Mouse (Mus musculus): Measurements from ENCODE around the gene 1810009J06Rik. TPM values are rescaled to one million over a fixed set of nuclear protein-coding genes. Genes with fewer than 3 reads are reported as not detected.
"Not testable (repeated sequence)": the region's sequence is repeated elsewhere in the genome, so short reads cannot be mapped to it uniquely, and the experiment has no call there.

1810009J06Rik gene
- polyA plus RNA-seq (2015; fragmentation: Nextera tagmentation; extraction: Ambion mirVana): not detected in 2 replicates

GRCm38 (mm10) chr6:40964454-40964853 is at the start of gene 1810009J06Rik:
Gene 1810009J06Rik, plus strand, starts transcription at chr6:40964754.
- WGBS: 82% methylated on average over 2 of the region's 2 CpGs
- not testable (repeated sequence) for H3K9ac ChIP-seq (replicated peaks; ENCODE audit: low read depth); H3K4me1 ChIP-seq (ENCODE audit: insufficient read depth, low read depth, low read length); H3K4me2 ChIP-seq (replicated peaks; ENCODE audit: low read depth, low read length); H3K9me3 ChIP-seq (ENCODE audit: low read length); ATAC-seq; H3K36me3 ChIP-seq (ENCODE audit: insufficient read depth, low read length); DNase-seq (ENCODE audit: low spot score); H3K4me3 ChIP-seq (ENCODE audit: low read depth, low read length); H3K27ac ChIP-seq (ENCODE audit: low read length); H3K27me3 ChIP-seq (replicated peaks; ENCODE audit: insufficient read depth, low read length)

DNA sequence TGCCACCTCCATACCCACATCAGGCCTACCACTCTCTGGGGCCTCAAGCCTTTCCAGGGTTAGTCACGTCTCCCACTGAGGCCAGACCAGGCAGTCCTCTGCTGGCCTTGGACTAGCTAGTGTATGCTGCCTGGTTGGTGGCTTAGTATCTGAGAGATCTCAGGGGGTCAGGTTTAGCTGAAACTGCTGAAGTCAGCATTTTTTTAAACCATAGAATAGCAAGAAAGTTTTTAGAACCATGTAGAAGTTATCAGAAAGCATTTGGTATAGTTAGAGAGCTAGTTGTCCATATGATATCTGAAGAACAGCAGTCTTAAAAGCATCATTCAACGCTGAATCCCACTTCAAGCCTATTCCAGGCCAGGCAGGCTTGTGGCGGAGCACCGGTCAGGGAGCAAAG is 44.6 kb upstream of the 1810009J06Rik start:
- DNase-seq (ENCODE audit: low spot score) (no peak), ATAC-seq (no peak)
- Histone ChIP-seq H3K9ac (replicated peaks; ENCODE audit: low read depth) (no peak overlapping the region), H3K4me3 (ENCODE audit: low read depth, low read length) (no peak overlapping the region), H3K9me3 (ENCODE audit: low read length) (no peaks in the 10 kb centered on the region), H3K27ac (ENCODE audit: low read length) (no peak overlapping the region), H3K36me3 (ENCODE audit: insufficient read depth, low read length) (no peaks in the 10 kb centered on the region), H3K4me2 (replicated peaks; ENCODE audit: low read depth, low read length) (no peak overlapping the region), H3K4me1 (ENCODE audit: insufficient read depth, low read depth, low read length) (no peaks in the 10 kb centered on the region), H3K27me3 (replicated peaks; ENCODE audit: insufficient read depth, low read length) (no peaks in the 10 kb centered on the region)
- 77% methylated on average over 4 of the region's 4 CpGs for WGBS
- TF ChIP-seq CTCF (IDR thresholded peaks at IDR 0.05): no peak
- TF ChIP-seq EP300 (IDR thresholded peaks at IDR 0.05): no peak

GRCm38 (mm10) chr6:40940457-40940856 is 24.1 kb upstream of the 1810009J06Rik start, which contains the start of gene 1700074P13Rik:
Gene 1700074P13Rik, minus strand, starts transcription at chr6:40940557.
- Histone ChIP-seq H3K4me1 (ENCODE audit: insufficient read depth, low read depth, low read length) (no peaks in the 10 kb centered on the region), H3K9me3 (ENCODE audit: low read length) (no peaks in the 10 kb centered on the region), H3K4me3 (ENCODE audit: low read depth, low read length) (no peak within 1 kb of the TSS), H3K9ac (replicated peaks; ENCODE audit: low read depth) (no peak within 1 kb of the TSS), H3K4me2 (replicated peaks; ENCODE audit: low read depth, low read length) (no peak within 1 kb of the TSS), H3K27ac (ENCODE audit: low read length) (no peak within 1 kb of the TSS), H3K36me3 (ENCODE audit: insufficient read depth, low read length) (no peaks in the 10 kb centered on the region), H3K27me3 (replicated peaks; ENCODE audit: insufficient read depth, low read length) (no peaks in the 10 kb centered on the region)
- DNase-seq (ENCODE audit: low spot score) (no peak), ATAC-seq (no peak)
- no peak for TF ChIP-seq EP300 (IDR thresholded peaks at IDR 0.05)
- TF ChIP-seq CTCF (IDR thresholded peaks at IDR 0.05): no peak
- 90% methylated on average over 10 of the region's 10 CpGs for WGBS

GRCm38 (mm10) chr6:40951770-40952169 is 12.8 kb upstream of the 1810009J06Rik start, which contains the start of gene Gm4744:
Gene Gm4744, minus strand, starts transcription at chr6:40951870.
- Histone ChIP-seq H3K4me1 (ENCODE audit: insufficient read depth, low read depth, low read length) (no peaks in the 10 kb centered on the region), H3K9ac (replicated peaks; ENCODE audit: low read depth) (no peak within 1 kb of the TSS), H3K4me3 (ENCODE audit: low read depth, low read length) (no peak within 1 kb of the TSS)

DNA sequence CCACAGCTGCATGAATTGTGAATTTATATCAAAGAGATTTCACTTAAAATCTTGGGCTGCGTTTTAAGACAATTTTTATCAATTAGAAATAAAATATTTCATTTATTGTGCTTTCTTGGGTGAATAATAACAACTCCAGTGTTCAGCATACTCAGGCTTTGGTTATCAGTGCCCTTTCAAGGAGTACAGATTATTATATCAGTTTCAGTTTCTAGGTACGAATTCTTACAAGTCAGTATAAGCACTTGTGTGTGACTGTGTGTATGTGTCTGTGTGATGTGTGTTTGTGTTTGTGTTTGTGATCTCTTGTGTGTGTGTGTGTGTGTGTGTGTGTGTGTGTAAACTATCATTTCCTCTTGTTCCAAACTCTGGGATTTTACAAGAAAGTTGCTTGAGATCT is 10.8 kb upstream of the 1810009J06Rik start:
- Histone ChIP-seq H3K4me1 (ENCODE audit: insufficient read depth, low read depth, low read length) (no peaks in the 10 kb centered on the region), H3K4me3 (ENCODE audit: low read depth, low read length) (no peak overlapping the region), H3K9ac (replicated peaks; ENCODE audit: low read depth) (no peak overlapping the region), H3K9me3 (ENCODE audit: low read length) (no peaks in the 10 kb centered on the region), H3K27ac (ENCODE audit: low read length) (no peak overlapping the region), H3K36me3 (ENCODE audit: insufficient read depth, low read length) (no peaks in the 10 kb centered on the region), H3K4me2 (replicated peaks; ENCODE audit: low read depth, low read length) (no peak overlapping the region), H3K27me3 (replicated peaks; ENCODE audit: insufficient read depth, low read length) (no peaks in the 10 kb centered on the region)
- ATAC-seq (no peak), DNase-seq (ENCODE audit: low spot score) (no peak)
- TF ChIP-seq CTCF (IDR thresholded peaks at IDR 0.05): no peak
- TF ChIP-seq EP300 (IDR thresholded peaks at IDR 0.05): no peak
- 39% methylated on average over 2 of the region's 2 CpGs for WGBS

More at GRCm38 (mm10) chr6:40951770-40952169, 12.8 kb upstream of the 1810009J06Rik start, which contains the start of gene Gm4744:
- Histone ChIP-seq H3K36me3 (ENCODE audit: insufficient read depth, low read length) (no peaks in the 10 kb centered on the region), H3K4me2 (replicated peaks; ENCODE audit: low read depth, low read length) (no peak within 1 kb of the TSS), H3K27ac (ENCODE audit: low read length) (no peak within 1 kb of the TSS), H3K9me3 (ENCODE audit: low read length) (no peaks in the 10 kb centered on the region), H3K27me3 (replicated peaks; ENCODE audit: insufficient read depth, low read length) (no peaks in the 10 kb centered on the region)
- DNase-seq (ENCODE audit: low spot score) (no peak), ATAC-seq (no peak)
- TF ChIP-seq EP300 (IDR thresholded peaks at IDR 0.05) (no peak), CTCF (IDR thresholded peaks at IDR 0.05) (no peak)

DNA sequence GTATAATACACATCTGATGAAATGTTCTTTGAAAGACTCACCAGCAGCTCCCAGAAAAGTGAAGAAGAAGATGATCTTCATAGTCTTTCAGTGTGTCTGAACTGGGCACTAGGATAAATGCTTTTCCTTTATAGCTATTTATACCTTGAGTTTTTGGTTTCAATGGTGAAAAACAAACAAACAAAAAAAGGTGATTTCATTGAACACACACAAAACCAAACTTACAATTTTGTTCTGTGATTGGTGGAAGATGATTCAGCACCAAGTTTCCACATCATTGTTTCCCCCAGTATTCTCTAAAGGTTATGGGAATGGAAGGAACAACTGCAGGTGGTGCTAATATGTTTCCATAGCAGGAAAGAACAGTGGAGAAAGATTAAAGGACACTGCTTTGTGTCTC is 34.8 kb downstream of the 1810009J06Rik start, which contains the start of gene Gm2663:
Gene Gm2663 (minus strand): TSS at position 101 of the 400 bp plus-strand sequence.
- not testable (repeated sequence) for ATAC-seq; H3K4me2 ChIP-seq (replicated peaks; ENCODE audit: low read depth, low read length); H3K9me3 ChIP-seq (ENCODE audit: low read length); H3K27me3 ChIP-seq (replicated peaks; ENCODE audit: insufficient read depth, low read length); H3K27ac ChIP-seq (ENCODE audit: low read length); H3K4me3 ChIP-seq (ENCODE audit: low read depth, low read length); H3K36me3 ChIP-seq (ENCODE audit: insufficient read depth, low read length); H3K9ac ChIP-seq (replicated peaks; ENCODE audit: low read depth); H3K4me1 ChIP-seq (ENCODE audit: insufficient read depth, low read depth, low read length); DNase-seq (ENCODE audit: low spot score)

DNA sequence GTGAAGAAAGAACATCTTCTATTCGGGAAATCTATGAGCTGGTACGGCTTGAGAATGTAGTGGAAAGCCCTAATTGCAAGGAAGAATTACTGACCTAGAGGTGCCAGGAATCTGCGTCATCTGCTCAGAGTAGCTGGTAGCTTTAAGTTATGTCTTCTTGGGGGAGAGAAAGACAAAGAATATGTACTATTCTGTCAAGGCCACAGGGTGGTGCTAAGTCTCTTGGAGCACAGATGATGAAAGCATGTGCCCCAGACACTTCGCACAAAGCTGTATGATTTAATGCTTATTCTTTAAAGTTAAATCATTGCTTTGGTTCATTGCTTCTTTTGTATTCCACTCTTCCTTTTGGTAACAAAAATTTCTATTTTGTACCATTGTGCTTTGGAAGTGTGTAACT is 50.5 kb downstream of the 1810009J06Rik start:
- Histone ChIP-seq H3K9me3 (ENCODE audit: low read length) (no peaks in the 10 kb centered on the region), H3K27ac (ENCODE audit: low read length) (no peak overlapping the region), H3K4me3 (ENCODE audit: low read depth, low read length) (no peak overlapping the region), H3K27me3 (replicated peaks; ENCODE audit: insufficient read depth, low read length) (no peaks in the 10 kb centered on the region), H3K9ac (replicated peaks; ENCODE audit: low read depth) (no peak overlapping the region), H3K4me1 (ENCODE audit: insufficient read depth, low read depth, low read length) (no peaks in the 10 kb centered on the region), H3K36me3 (ENCODE audit: insufficient read depth, low read length) (no peaks in the 10 kb centered on the region), H3K4me2 (replicated peaks; ENCODE audit: low read depth, low read length) (no peak overlapping the region)
- no peak for DNase-seq (ENCODE audit: low spot score)
- ATAC-seq: no peak
- 74% methylated on average over 4 of the region's 4 CpGs for whole genome bisulfite sequencing
- TF ChIP-seq EP300 (IDR thresholded peaks at IDR 0.05): no peak

Other genes starting within 250 kb of the 1810009J06Rik start
- not detected in 2 replicates for gene Moxd2, start 77.3 kb upstream of the 1810009J06Rik start, polyA plus RNA-seq (2015; fragmentation: Nextera tagmentation; extraction: Ambion mirVana)
- gene Prss58, start 64.4 kb upstream of the 1810009J06Rik start, polyA plus RNA-seq (2015; fragmentation: Nextera tagmentation; extraction: Ambion mirVana): not detected in 2 replicates
- gene 1700074P13Rik, start 24.2 kb upstream of the 1810009J06Rik start, polyA plus RNA-seq (2015; fragmentation: Nextera tagmentation; extraction: Ambion mirVana): not detected in 2 replicates
- not detected in 2 replicates for gene Gm4744, start 12.9 kb upstream of the 1810009J06Rik start, polyA plus RNA-seq (2015; fragmentation: Nextera tagmentation; extraction: Ambion mirVana)
- not detected in 2 replicates for gene Gm2663, start 34.7 kb downstream of the 1810009J06Rik start, polyA plus RNA-seq (2015; fragmentation: Nextera tagmentation; extraction: Ambion mirVana)
- gene 2210010C04Rik, start 70.8 kb downstream of the 1810009J06Rik start, polyA plus RNA-seq (2015; fragmentation: Nextera tagmentation; extraction: Ambion mirVana): not detected in 2 replicates

All from lung, postnatal 0 days (tissue).